Mouse (Mus musculus) small intestine, adult 2 months (tissue): ENCODE data around the gene Banp.

Experiments used
- CTCF ChIP-seq: fragments of 200-500 bp; IDR thresholded peaks from 2 replicates; pipeline ENCODE4 v1.5.1; 2012; ENCODE audit warnings: low read depth, mild to moderate bottlenecking, control low read depth, inconsistent platforms, low read length, moderate library complexity, mixed read lengths; ENCODE audit not compliant: insufficient replicate concordance, insufficient read length; ENCODE audit errors: extremely low read depth
- POLR2A ChIP-seq: fragments of 200-500 bp; IDR thresholded peaks from 2 replicates; pipeline ENCODE4 v1.6.1; 2012; ENCODE audit warnings: low read depth, mild to moderate bottlenecking, control low read depth, inconsistent platforms, low read length, moderate library complexity

DNA sequence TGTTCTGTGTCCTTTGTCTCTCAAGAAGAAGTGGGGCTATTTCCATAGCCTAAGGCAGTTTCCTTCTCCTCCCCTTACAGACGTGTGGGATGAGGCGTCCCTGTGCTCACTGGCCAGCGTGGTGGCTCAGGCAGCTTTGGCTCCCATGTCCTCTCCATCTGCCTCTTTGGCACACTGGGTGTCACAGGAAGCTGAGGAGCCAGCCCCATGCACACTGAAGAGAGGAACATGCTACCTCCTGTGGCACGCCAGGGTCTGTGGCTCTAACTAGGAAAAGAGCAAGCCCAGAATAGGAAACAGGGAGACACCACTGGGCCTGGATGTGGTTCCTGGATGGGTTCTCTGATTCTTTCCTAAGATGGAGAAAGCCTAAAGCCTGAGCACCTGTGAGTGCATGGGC, 99.7 kb downstream of the Banp start:
- no peak for TF ChIP-seq CTCF
- no peak for TF ChIP-seq POLR2A
